8 mouse cellular contexts compared by ENCODE assay signal in the genomic region with DNA sequence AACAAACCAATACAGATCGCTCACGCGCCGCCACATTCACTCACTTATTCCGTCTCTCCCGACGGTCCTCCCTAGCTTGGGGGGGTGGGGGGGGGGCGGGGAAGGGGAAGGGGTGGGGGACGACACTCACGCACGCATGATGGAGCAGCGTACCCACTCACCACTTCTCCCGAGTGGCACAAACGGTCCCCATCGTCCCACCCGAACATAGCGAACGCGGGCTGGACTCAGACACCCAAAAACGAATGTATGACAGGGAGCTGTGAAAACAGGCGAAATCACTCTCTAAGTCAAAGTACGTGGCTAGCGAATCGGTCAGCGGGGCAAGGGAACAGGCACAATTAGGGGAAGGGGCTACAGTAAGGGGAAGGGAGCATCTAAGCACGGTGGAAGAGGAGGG. TPM values are rescaled to one million over a fixed set of nuclear protein-coding genes. Genes with fewer than 3 reads are reported as not detected.
DNase-seq lines count a peak whose midpoint lies in the region; ATAC-seq lines count a peak whose summit lies in the region.
"Had no signal": no experiment of that assay in that cellular context is flagged by ENCODE, and none has a peak within 500 bp of the region (broad histone marks: within the 10 kb centered on the region; RNA-seq: fewer than 3 reads in every experiment).

No protein-coding gene starts in this region.

- ATAC-seq in hindbrain, embryonic 16.5 days = no peak

- no peak overlapping the region for H3K4me2 ChIP-seq in hindbrain, embryonic 16.5 days (ENCODE audit: low read length)

- no peak overlapping the region for H3K4me3 ChIP-seq in hindbrain, embryonic 10.5 days
- H3K4me3 ChIP-seq in hindbrain, embryonic 16.5 days (ENCODE audit: low read length) = no peak overlapping the region
- H3K4me3 ChIP-seq: left cerebral cortex, adult 2 months had no signal

- no peaks in the 10 kb centered on the region for H3K4me1 ChIP-seq in hindbrain, embryonic 10.5 days (replicated peaks)
- no peaks in the 10 kb centered on the region for H3K4me1 ChIP-seq in hindbrain, embryonic 16.5 days (ENCODE audit: control insufficient read depth, insufficient read depth, low read depth, low read length)

- H3K27ac ChIP-seq in hindbrain, embryonic 10.5 days = no peak overlapping the region
- H3K27ac ChIP-seq in hindbrain, embryonic 16.5 days (ENCODE audit: low read depth, low read length) = no peak overlapping the region
- H3K27ac ChIP-seq: left cerebral cortex, adult 2 months had no signal

- DNase-seq in hindbrain, embryonic 10.5 days (ENCODE audit: low spot score) = peak; percentile 94
- DNase-seq in ovary, postnatal 36 days (ENCODE audit: low spot score) = peak; percentile 37
- DNase-seq in ovary, postnatal 10 days (ENCODE audit: low spot score) = no peak
- peak; percentile 48 to 55 for DNase-seq in cerebellum, postnatal 25 days
- DNase-seq in naive thymus-derived CD4-positive, alpha-beta T cell, adult 2 months (ENCODE audit: low read depth) = peak; percentile 73
- no peak for DNase-seq in urinary bladder, postnatal 14 days (ENCODE audit: low spot score)

- 3% methylated on average over 25 of the region's 26 CpGs for WGBS in hindbrain, embryonic 10.5 days
- 5% methylated on average over 24 of the region's 26 CpGs for WGBS in hindbrain, embryonic 16.5 days

- no peak overlapping the region for H3K9ac ChIP-seq in hindbrain, embryonic 16.5 days (ENCODE audit: low read depth, low read length)

- H3K36me3 ChIP-seq in hindbrain, embryonic 10.5 days = no peaks in the 10 kb centered on the region
- no peaks in the 10 kb centered on the region for H3K36me3 ChIP-seq in hindbrain, embryonic 16.5 days (ENCODE audit: control insufficient read depth, insufficient read depth, low read length)

- H3K9me3 ChIP-seq in hindbrain, embryonic 10.5 days = no peaks in the 10 kb centered on the region
- no peaks in the 10 kb centered on the region for H3K9me3 ChIP-seq in hindbrain, embryonic 16.5 days (ENCODE audit: control insufficient read depth, low read length)

- no peaks in the 10 kb centered on the region for H3K27me3 ChIP-seq in hindbrain, embryonic 10.5 days (ENCODE audit: insufficient read depth, poor library complexity, severe bottlenecking)
- no peaks in the 10 kb centered on the region for H3K27me3 ChIP-seq in hindbrain, embryonic 16.5 days (replicated peaks; ENCODE audit: control insufficient read depth, insufficient read depth, low read length)

RNA-seq across cellular contexts. Expression of a gene that starts 30.2 kb away (rescaled TPM):
- not detected in 2 replicates for polyA plus RNA-seq in hindbrain, embryonic 10.5 days (2016; fragmentation: Nextera tagmentation; extraction: Ambion mirVana)
- polyA plus RNA-seq in hindbrain, embryonic 16.5 days (2015; fragmentation: Nextera tagmentation; extraction: Ambion mirVana) = not detected in 2 replicates

RNA-seq across cellular contexts. Expression of a gene that starts 38.4 kb away (rescaled TPM):
- 17.7 and 21.4 TPM in 2 replicates for polyA plus RNA-seq in hindbrain, embryonic 10.5 days (2016; fragmentation: Nextera tagmentation; extraction: Ambion mirVana)
- polyA plus RNA-seq in hindbrain, embryonic 16.5 days (2015; fragmentation: Nextera tagmentation; extraction: Ambion mirVana) = 67.9 and 69.4 TPM in 2 replicates

Comparison
In these comparisons a context has a peak if more than half of its experiments do, and no peak if none do; other contexts are left out.
1. DNase-seq: peak in hindbrain, embryonic 10.5 days (single experiment), ovary, postnatal 36 days (single experiment), cerebellum, postnatal 25 days (2 of 2) and naive thymus-derived CD4-positive, alpha-beta T cell, adult 2 months (single experiment); none in ovary, postnatal 10 days (single experiment) and urinary bladder, postnatal 14 days (single experiment).